Mouse (Mus musculus) G1E (cell line): ENCODE measurements around the gene Casr.

Experiments
- CTCF ChIP-seq: IDR thresholded peaks from 2 replicates; pipeline ENCODE4 v1.5.1; 2012; ENCODE audit warnings: low read depth, low read length, inconsistent platforms, mixed read lengths
- GATA1 ChIP-seq: IDR thresholded peaks from 2 replicates; pipeline ENCODE4 v1.6.1; 2012; ENCODE audit warnings: borderline replicate concordance, low read length, inconsistent platforms, mixed read lengths
- GATA2 ChIP-seq: IDR thresholded peaks from 2 replicates; pipeline ENCODE4 v1.6.1; 2012; ENCODE audit warnings: low read depth, low read length, inconsistent platforms, borderline replicate concordance
- TAL1 ChIP-seq: conservative IDR thresholded peaks from 2 replicates; pipeline ENCODE4 v1.6.1; 2012; ENCODE audit warnings: low read depth, low read length, inconsistent platforms, mixed read lengths

GRCm38 (mm10) chr16:36505134-36505533, 56.8 kb downstream of the Casr start:
- TF ChIP-seq CTCF (no peak), GATA1 (no peak), TAL1 (no peak), GATA2 (no peak)
